Mouse (Mus musculus): Measurements from ENCODE around the gene Mx1. TPM values are rescaled to one million over a fixed set of nuclear protein-coding genes. Genes with fewer than 3 reads are reported as not detected.

Gene Mx1
- polyA plus RNA-seq, 1 experiment from 2014 or later, result not detected

GRCm38 (mm10) chr16:97399991-97400390, 62.7 kb downstream of the Mx1 start:
- Histone ChIP-seq H3K4me3 (no peak overlapping the region), H3K4me1 (no peaks in the 10 kb centered on the region), H3K36me3 (replicated peaks) (no peaks in the 10 kb centered on the region), H3K27me3 (replicated peaks; ENCODE audit: low read depth, poor library complexity, severe bottlenecking) (no peaks in the 10 kb centered on the region), H3K27ac (replicated peaks) (no peak overlapping the region), H3K9me3 (no peaks in the 10 kb centered on the region)
- WGBS, result 91% methylated on average over 4 of the region's 4 CpGs
- DNase-seq (ENCODE audit: low spot score), result no peak

GRCm38 (mm10) chr16:97397945-97398531, 64.7 kb downstream of the Mx1 start:
- no peaks in the 10 kb centered on the region for H3K4me1 ChIP-seq
- H3K9me3 ChIP-seq, result no peaks in the 10 kb centered on the region
- DNase-seq (ENCODE audit: low spot score), result no peak
- no peaks in the 10 kb centered on the region for H3K36me3 ChIP-seq (replicated peaks)
- 85% methylated on average over 2 of the region's 2 CpGs for WGBS
- no peaks in the 10 kb centered on the region for H3K27me3 ChIP-seq (replicated peaks; ENCODE audit: low read depth, poor library complexity, severe bottlenecking)
- H3K4me3 ChIP-seq, result no peak overlapping the region
- H3K27ac ChIP-seq (replicated peaks), result no peak overlapping the region

Other genes with a start within 250 kb of the Mx1 start
- 1.2 and 2.8 TPM in 2 replicates for gene Bace2, start 106.2 kb downstream of the Mx1 start, polyA plus RNA-seq (2016; fragmentation: Nextera tagmentation; extraction: Ambion mirVana)
- not detected in 2 replicates for gene Fam3b, start 51.9 kb upstream of the Mx1 start, polyA plus RNA-seq (2016; fragmentation: Nextera tagmentation; extraction: Ambion mirVana)
- gene Tmprss2, start 148.3 kb upstream of the Mx1 start, polyA plus RNA-seq (2016; fragmentation: Nextera tagmentation; extraction: Ambion mirVana), result 0.55 and 0.60 TPM in 2 replicates